Mouse (Mus musculus) liver, embryonic 14.5 days (tissue): ENCODE data around the gene Ydjc.

Experiments
- CTCF ChIP-seq: IDR thresholded peaks from 2 replicates; pipeline ENCODE4 v1.5.1; 2016; ENCODE audit warnings: antibody characterized with exemption, low read depth, control low read depth
- EP300 ChIP-seq: IDR thresholded peaks from 2 replicates; pipeline ENCODE4 v1.6.1; 2016; ENCODE audit warnings: antibody characterized with exemption, low read depth

DNA sequence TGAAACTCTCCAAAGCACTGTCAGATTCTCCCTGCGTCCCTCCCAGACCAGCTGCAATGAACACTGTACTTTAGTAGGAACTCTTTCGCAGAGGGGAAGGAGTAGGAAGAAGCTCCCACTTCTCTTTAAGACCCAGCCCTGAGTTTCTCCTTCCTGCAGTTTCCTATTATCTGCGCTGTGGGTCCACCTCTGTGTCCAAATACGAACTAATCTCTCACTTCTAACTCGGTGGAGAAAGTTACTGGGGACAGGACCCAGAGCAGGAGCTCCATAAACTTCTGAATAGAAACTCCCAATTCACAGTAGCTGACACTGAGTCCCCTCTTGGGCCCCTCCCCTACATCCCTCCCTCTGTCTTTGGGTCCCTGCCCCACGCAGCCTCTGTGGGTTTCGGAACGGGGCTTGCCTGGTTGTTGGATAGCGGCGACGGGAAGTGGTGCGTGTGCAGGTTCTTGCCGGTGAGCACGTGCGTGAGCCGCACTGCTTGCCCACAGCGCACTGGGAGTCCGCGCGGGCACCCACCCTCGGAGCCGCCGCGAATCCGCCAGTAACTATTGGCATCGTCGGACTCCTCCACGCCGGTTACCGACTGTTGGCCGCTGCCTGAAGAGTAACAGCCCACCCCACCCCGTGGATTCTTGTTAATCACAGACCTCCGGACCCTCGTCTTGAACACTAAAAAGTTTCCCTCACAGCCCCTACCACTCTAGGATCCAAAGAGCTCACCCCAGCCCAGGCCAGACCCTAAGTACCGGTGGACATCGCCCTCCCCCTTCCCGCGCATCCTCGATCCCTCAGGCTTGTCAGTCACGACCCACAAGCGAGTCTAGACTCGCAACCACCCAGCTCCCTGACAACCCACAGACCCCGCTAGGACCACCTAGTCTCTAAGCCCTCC, 13.0 kb upstream of the Ydjc start:
- no peak for TF ChIP-seq EP300
- TF ChIP-seq CTCF, result no peak
